Mouse (Mus musculus) B cell, adult 2 months (primary cell): ENCODE results near the gene Elmod1.
A peak's percentile ranks its signal among the peaks of the same experiment; 100 is the strongest.
"Not testable (repeated sequence)": the region's sequence is repeated elsewhere in the genome, so short reads cannot be mapped to it uniquely, and the experiment has no call there.

Experiments
- DNase-seq, 2 experiments: peaks; one replicate each; pipeline ENCODE4 v3.0.0; 2022

Elmod1 gene

DNA sequence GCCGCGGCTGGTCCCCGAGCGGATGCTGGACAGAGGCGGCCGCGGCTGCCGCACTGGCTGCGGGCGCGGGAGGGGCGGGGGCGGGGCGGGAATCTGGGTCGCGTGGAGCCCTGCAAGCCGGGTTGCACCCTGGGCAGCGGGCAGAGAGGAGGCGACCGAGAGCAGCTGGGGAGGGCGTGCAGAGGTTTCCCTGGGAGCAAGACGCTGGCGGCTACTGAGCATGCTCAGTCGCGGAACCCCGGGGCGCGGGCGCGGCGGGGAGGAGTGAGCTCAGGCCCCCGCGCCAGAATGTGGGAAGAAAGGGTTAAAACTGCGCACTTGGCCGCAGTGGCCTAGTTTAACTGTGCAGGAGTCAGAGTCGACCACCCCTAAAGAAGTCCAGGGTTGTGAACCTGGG lies at the start of gene Elmod1:
Elmod1 (minus strand) TSS at position 180 of the 397 bp plus-strand sequence.
- no peak for DNase-seq

- no peak for DNase-seq
Observed at GRCm38 (mm10) chr9:54022795-54023194, 47.7 kb upstream of the Elmod1 start.

DNA sequence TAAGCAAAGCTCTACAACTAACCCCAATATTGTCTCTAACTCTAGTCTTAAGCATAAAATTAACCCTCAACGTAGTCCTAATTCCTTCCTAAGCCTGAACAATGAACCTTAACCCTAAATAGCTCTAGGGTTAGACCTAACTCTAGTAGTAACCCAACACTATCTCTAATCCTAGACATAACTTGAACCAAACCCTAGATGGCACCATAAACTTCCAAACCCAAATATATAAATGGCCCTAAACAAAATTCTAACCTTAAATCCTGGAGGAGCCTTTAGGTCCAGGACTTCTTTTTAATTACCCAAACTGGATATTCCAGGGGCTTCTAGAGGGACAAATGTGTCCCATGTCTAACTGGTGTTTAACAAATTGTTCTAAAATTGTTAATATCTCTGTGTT lies 19.4 kb upstream of the Elmod1 start:
- no peak for DNase-seq

GRCm38 (mm10) chr9:53992567-53992966 lies 17.5 kb upstream of the Elmod1 start:
- not testable (repeated sequence) for DNase-seq

DNA sequence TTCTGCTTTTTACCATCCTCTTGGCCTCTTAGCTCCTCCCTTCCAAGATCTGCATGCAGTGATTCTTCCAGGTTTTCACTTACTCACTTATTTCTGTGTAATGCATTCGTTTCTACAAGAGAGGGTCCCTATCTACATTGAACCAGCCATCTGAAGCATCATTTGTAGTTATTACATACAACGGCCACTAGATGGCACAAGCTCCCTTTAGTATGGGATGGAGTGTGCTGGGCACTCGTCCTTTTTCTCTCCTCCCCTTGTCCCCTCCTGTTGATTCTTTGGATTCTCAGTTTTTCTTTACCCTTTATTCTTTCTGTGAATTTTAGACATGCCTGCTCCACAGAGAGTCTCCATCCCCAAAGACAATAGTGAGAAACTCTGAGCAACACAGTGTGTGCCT lies 15.8 kb upstream of the Elmod1 start:
- DNase-seq: peak; percentile 10 to 22

- DNase-seq: no peak
Observed at GRCm38 (mm10) chr9:53986972-53987371, 11.9 kb upstream of the Elmod1 start.

DNA sequence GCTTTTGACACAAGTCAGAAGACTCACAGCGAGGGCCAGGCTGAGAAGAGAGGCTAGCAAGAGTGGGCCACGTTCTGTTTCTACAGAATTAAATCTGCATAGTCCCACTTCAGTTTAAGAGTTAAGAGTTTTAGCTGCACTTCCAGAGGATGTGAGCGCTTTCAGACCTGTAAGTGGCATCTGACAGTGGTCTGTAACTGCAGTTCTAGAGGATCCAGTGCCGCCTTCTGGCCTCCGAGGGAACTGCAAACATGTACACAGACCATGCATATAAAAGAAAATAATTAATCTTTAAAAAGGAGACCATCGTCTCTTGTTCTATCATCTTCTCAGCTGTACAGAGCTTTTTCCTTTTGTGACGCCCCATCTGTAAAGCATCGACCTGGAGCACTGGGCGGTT lies 9.8 kb upstream of the Elmod1 start:
- no peak for DNase-seq

- no peak for DNase-seq
Observed at GRCm38 (mm10) chr9:53974328-53975121, 576 bp downstream of the Elmod1 start.

- no peak for DNase-seq
Observed at GRCm38 (mm10) chr9:53973929-53974327, 1.2 kb downstream of the Elmod1 start.

GRCm38 (mm10) chr9:53973241-53973640 lies 1.9 kb downstream of the Elmod1 start:
- DNase-seq: no peak

GRCm38 (mm10) chr9:53972358-53972757 lies 2.7 kb downstream of the Elmod1 start:
- no peak for DNase-seq

DNA sequence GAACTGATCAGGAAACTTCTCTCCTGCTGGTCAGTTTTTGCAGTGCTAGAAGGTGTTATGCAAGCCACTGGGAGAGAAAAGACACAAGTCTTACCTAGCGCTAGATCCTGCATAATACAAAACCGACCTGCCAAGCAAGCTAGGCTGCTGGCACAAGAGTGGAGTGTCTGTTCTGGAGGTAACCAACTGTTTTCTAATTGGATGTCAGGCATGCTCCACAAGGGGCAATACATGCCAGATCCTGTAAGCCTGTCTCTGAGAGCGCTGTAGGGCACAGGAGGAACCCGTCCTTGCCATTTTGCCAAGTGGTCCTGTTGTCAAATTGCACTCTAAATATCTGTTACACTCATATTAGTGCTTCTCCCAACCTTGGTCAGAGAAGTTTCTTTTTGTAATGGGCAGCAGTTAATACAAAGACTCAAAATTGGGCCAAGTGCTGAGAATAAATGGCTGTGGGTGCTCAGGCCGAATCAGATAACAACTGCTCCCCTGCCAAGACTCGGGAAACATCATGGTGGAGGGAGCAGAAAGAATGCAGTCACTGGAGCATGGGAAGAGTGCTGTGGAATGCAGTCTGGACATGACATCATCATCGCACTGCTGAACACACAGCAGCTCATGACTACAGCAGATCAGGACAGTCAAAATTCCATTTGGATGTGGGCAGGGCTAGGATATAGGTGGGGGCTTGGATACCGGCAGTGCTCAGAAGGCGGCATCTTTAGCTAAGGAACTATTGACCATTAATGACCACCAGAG lies 7.3 kb downstream of the Elmod1 start:
- DNase-seq: no peak

- DNase-seq: no peak
Observed at GRCm38 (mm10) chr9:53957021-53957420, 18.1 kb downstream of the Elmod1 start.

DNA sequence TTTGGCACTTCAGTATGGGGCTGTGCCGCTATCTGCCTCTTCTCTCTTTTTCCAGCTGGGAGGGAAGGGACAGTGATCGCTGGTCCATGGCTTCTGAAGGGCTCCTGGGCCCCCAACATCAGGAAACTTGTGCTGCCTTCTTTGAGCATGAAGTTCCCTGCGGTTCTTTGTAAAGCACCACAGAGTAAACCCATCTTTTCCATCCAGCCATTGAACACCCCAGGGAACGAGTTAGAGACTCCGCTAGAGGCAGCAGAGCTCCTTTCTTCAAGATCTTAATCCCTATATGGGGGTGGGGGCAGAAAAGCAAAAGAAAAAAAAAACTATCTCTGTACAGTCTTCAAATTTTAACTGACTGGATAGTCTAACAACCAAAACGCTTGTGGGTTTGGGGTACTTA lies 20.2 kb downstream of the Elmod1 start:
- DNase-seq: no peak

- no peak for DNase-seq
Observed at GRCm38 (mm10) chr9:53947463-53947862, 27.6 kb downstream of the Elmod1 start.

DNA sequence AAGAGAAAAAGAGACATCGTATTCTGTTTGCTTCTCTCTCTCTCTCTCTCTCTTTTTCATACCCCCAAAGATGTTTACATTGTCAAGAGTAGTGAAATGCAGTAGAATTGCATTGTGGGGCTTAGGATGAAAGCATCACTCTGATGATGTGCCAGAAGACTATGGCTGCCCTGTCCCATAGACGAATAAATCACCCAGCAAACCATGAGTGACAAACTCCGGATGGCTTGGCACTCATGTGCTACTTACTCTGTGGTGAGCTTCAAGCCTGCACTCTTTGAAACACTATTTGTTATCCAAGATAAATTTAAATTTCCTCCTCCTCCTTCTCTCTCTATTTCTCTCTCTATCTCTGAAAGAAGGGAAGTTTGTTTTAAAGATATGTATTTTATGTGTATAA lies 36.5 kb downstream of the Elmod1 start:
- DNase-seq: no peak

DNA sequence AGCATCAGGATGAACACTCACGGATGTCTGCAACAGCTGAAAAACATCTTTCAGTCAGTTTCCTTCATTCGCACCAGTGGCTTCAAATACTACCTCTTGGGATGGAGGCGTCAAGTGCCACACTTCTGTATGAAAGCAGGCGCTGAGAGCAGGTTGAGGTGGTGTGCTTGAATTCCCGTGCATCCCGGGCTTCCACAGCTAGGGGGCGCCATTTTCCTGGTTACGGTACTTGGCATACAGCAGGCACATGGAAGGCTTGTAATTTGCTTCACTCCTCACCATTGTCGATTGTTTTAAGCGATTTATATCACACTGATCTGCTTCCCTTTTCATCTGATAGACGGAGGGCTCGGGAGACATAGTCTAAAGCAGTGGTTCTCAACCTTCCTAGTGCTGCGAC lies 40.9 kb downstream of the Elmod1 start:
- DNase-seq: peak in 1 of 2 experiments; percentile 1

DNA sequence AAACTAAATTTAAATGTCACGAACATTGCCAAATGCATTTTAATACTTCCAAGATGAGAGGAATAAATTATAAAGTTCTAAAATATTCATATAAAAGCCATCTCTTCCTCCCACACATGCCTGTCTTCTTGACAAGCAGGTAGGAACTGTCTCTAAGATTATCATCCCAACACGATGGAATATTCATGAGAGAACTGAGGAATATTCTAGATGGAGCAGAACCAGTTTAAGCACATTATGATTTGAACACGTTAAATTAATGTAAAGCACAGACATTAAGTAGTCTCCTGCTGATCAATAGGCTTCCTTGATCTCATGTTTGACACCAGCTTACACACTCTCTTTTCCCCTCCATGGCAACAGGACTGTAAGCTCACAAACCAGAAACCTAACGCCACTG lies 41.7 kb downstream of the Elmod1 start:
- DNase-seq: no peak

GRCm38 (mm10) chr9:53930906-53931305 lies 44.2 kb downstream of the Elmod1 start:
- no peak for DNase-seq

- DNase-seq: no peak
Observed at GRCm38 (mm10) chr9:53921061-53921460, 54.0 kb downstream of the Elmod1 start.

- no peak for DNase-seq
Observed at GRCm38 (mm10) chr9:53915929-53916721, 59.0 kb downstream of the Elmod1 start.

DNA sequence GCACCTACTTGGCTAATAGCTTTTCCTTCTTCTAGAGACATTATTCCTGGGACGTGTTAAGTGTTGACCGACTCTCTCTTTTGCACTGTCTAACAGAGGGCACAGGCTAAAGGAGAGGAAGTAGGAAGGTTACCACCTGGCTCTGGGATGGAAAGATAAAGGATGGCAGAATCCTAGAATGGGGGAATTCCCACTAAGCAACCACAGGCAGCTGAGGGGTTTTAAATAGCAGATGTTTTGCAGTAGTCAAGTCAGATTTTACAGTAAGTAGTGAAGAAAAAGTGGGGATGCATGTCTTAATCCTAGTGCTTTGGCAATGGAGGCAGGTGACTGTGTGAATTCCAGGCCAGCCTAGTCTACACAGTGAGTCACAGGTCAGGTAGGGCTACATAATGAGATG lies 64.3 kb downstream of the Elmod1 start:
- DNase-seq: no peak

DNA sequence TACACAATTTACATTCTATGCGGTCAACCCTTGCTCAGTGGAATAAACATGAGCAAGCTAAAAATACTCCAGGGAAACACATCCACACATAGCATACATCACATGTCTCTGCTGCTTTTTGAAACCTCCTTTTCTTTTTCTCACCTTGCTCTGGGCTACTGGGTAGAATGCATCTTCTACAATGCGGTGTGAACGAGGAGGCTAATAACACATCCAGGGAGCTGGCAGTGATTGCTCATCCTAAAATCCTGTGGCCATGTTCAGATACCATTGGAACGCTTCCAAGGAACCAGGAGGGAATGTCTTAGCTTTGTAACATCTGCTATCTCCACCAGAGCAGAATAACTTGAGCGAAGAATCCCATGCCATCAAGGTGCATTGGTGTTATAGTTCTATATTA lies 64.8 kb downstream of the Elmod1 start:
- no peak for DNase-seq

GRCm38 (mm10) chr9:53906798-53907197 lies 68.3 kb downstream of the Elmod1 start:
- DNase-seq: no peak
